Mouse (Mus musculus) midbrain, postnatal 0 days (tissue): Measurements from ENCODE around the gene Cog1. TPM values are rescaled to one million over a fixed set of nuclear protein-coding genes. Genes with fewer than 3 reads are reported as not detected.

Source experiments
- ATAC-seq: fragments of 200-750 bp; cut with Nextera tagmentation; 2 replicates; pipeline ENCODE4 v1.8.0; 2017; ENCODE audit warnings: moderate number of reproducible peaks, mild to moderate bottlenecking, moderate TSS enrichment, moderate library complexity; ENCODE audit not compliant: low FRiP score
- DNase-seq: peaks from one replicate; pipeline ENCODE4 v3.0.0-alpha.2; 2015; ENCODE audit warnings: low spot score
- H3K27ac ChIP-seq: fragments of 300-500 bp; sonication (generic); 2 replicates; pipeline ENCODE4 v1.5.1; 2014; ENCODE audit warnings: low read depth, mild to moderate bottlenecking, low read length, mixed read lengths
- H3K27me3 ChIP-seq: fragments of 300-500 bp; sonication (generic); 2 replicates; pipeline ENCODE4 v1.6.1; 2014; ENCODE audit warnings: low read length, control low read depth, mixed read lengths; ENCODE audit not compliant: insufficient read depth
- H3K36me3 ChIP-seq: fragments of 300-500 bp; sonication (generic); 2 replicates; pipeline ENCODE4 v1.6.1; 2014; ENCODE audit warnings: low read length, control low read depth, mixed read lengths; ENCODE audit not compliant: insufficient read depth
- H3K4me1 ChIP-seq: fragments of 300-500 bp; sonication (generic); 2 replicates; pipeline ENCODE4 v1.6.1; 2014; ENCODE audit warnings: mild to moderate bottlenecking, control low read depth, antibody characterized with exemption, low read length, mixed read lengths; ENCODE audit not compliant: insufficient read depth
- H3K4me2 ChIP-seq: fragments of 300-500 bp; sonication (generic); 2 replicates; pipeline ENCODE4 v1.6.1; 2014; ENCODE audit warnings: low read depth, mild to moderate bottlenecking, low read length, mixed read lengths; ENCODE audit not compliant: poor library complexity, severe bottlenecking
- H3K4me3 ChIP-seq: fragments of 300-500 bp; sonication (generic); 2 replicates; pipeline ENCODE4 v1.5.1; 2014; ENCODE audit warnings: low read depth, mild to moderate bottlenecking, low read length, moderate library complexity
- H3K9ac ChIP-seq: fragments of 300-500 bp; sonication (generic); replicated peaks from 2 replicates; pipeline ENCODE4 v1.6.1; 2014; ENCODE audit warnings: mild to moderate bottlenecking, low read length, moderate library complexity, mixed read lengths; ENCODE audit not compliant: poor library complexity, severe bottlenecking
- H3K9me3 ChIP-seq: fragments of 300-500 bp; sonication (generic); 2 replicates; pipeline ENCODE4 v1.6.1; 2016; ENCODE audit warnings: low read length, control low read depth
- CTCF ChIP-seq: IDR thresholded peaks from 2 replicates; pipeline ENCODE4 v1.5.1; 2016; ENCODE audit warnings: antibody characterized with exemption, mild to moderate bottlenecking
- whole genome bisulfite sequencing: fragments of 180-500 bp; shearing (Covaris S2); extraction: QIAGEN DNeasy Blood & Tissue Kit; methylation state at CpG from one replicate; pipeline ENCODE4 v1.1.7; 2014; 5-methylcytosine and 5-hydroxymethylcytosine counted together
- polyA plus RNA-seq: library from polyadenylated mRNA; unstranded; fragments of >200 nt; fragmentation: Nextera tagmentation; extraction: Ambion mirVana; gene quantifications from 2 replicates; pipeline ENCODE4 v1.2.1, GENCODE M21; 2015
- total RNA-seq: library from RNA; depleted of rRNA; stranded (reverse); fragments of >200 nt; gene quantifications from 2 replicates; pipeline ENCODE4 v1.2.3, GENCODE M21; 2014

Cog1 gene
- total and polyA plus RNA-seq, 2 experiments from 2014 or later, result 28.3 to 55.8 TPM

DNA sequence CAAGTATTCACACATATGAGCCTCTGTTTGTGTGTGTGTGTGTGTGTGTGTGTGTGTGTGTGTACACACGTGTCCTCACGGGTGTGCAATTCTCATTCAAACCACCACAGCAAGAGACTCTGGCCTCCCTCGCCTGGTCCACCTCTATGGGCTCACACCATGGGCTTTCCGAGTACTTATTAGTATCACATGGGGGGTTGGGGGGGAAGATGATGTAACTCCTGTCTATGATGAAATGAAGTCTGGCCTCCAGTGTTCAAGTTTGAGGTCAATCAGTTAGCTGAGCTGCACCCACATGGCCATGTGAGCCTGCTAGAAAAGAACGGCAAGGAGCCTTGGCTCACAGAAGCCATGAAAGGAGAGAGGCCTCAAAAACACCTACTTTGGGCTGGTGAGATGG, 15.6 kb upstream of the Cog1 start:
- Histone ChIP-seq H3K4me2 (no peak overlapping the region), H3K27ac (no peak overlapping the region), H3K27me3 (no peaks in the 10 kb centered on the region), H3K36me3 (no peaks in the 10 kb centered on the region), H3K4me1 (no peaks in the 10 kb centered on the region), H3K9me3 (no peaks in the 10 kb centered on the region), H3K4me3 (no peak overlapping the region), H3K9ac (no peak overlapping the region)
- TF ChIP-seq CTCF, result no peak
- DNase-seq (no peak), ATAC-seq (no peak)
- 93% methylated on average over 5 of the region's 5 CpGs for WGBS

DNA sequence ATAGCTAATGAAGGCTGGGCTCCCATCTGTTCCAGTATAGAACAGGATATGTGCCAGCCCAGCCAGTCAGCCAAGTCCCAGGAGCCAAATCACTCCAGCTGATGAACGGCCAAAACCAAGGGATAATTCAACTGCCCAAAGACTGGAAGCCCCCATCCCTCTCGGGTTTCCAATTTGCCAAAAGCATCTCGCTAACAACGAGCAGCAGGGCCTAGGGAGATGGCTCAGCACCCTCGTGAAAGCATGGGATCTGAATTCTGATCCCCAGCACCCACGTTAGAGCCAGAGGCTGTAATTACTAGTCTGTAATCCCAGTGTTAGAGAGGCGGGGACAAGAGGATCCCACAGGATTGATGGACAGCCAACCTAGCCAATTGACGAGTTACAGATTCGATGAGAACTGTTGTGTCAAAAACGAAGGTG, 14.3 kb upstream of the Cog1 start:
- Histone ChIP-seq H3K4me2 (no peak overlapping the region), H3K36me3 (no peaks in the 10 kb centered on the region), H3K4me1 (no peaks in the 10 kb centered on the region), H3K27ac (no peak overlapping the region), H3K27me3 (no peaks in the 10 kb centered on the region), H3K9me3 (no peaks in the 10 kb centered on the region), H3K9ac (no peak overlapping the region), H3K4me3 (no peak overlapping the region)
- TF ChIP-seq CTCF, result no peak
- ATAC-seq (no peak), DNase-seq (peak; percentile 71)
- 57% methylated on average over 10 of the region's 10 CpGs for WGBS

DNA sequence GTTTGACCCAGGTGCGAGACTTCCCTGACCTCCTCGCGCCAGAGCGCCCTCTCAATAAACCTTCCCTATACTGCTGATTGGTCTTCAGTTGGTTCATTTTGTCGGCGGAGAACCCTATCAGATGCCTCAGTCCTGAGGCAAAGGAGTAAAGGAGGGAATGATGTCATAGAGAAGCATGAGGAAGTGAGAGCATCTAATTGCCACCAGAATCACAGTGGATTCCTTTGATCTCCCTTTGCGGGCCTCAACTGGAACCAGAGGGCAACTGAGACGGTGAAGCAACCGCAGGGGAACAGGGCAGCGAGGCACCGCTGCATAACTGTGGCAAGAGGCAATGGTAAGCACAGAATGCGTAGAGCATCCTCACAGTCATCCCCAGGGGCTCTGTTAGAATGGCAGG, 10.3 kb upstream of the Cog1 start:
- Histone ChIP-seq H3K27ac (no peak overlapping the region), H3K4me2 (no peak overlapping the region), H3K4me3 (no peak overlapping the region), H3K9me3 (no peaks in the 10 kb centered on the region), H3K9ac (no peak overlapping the region), H3K27me3 (no peaks in the 10 kb centered on the region), H3K4me1 (no peaks in the 10 kb centered on the region), H3K36me3 (no peaks in the 10 kb centered on the region)
- DNase-seq (no peak), ATAC-seq (no peak)
- 93% methylated on average over 12 of the region's 12 CpGs for WGBS
- no peak for TF ChIP-seq CTCF

DNA sequence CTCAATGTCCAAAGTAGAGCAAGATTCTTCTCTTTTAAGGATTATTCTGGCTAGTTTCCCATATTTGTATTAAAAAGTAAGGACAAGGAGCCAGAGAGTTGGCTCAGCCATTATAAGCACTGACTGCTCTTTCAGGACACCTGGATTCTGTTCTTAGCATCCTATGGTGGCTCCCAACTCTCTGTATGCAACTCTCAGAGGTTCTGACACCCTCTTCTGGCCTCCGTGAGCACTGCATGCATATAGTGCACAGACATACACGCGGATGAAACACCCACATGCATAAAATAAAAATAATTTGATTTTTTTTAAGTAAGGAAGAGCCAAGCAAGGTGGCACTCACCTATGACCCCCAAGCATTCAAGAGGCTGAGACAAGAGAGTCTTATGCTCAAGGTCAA, 3.8 kb upstream of the Cog1 start:
- 82% methylated on average over 3 of the region's 3 CpGs for WGBS
- no peak overlapping the region for H3K4me3 ChIP-seq
- no peaks in the 10 kb centered on the region for H3K9me3 ChIP-seq
- no peak overlapping the region for H3K27ac ChIP-seq
- H3K4me2 ChIP-seq, result no peak overlapping the region
- no peak for ATAC-seq
- H3K9ac ChIP-seq, result no peak overlapping the region
- H3K27me3 ChIP-seq, result no peaks in the 10 kb centered on the region
- no peaks in the 10 kb centered on the region for H3K36me3 ChIP-seq
- DNase-seq, result no peak
- peak; percentile 12; the same call in 1 of the 2 replicates for TF ChIP-seq CTCF
- H3K4me1 ChIP-seq, result peaks cover 5% of the 10 kb centered on the region; the same call in 1 of the 2 replicates

DNA sequence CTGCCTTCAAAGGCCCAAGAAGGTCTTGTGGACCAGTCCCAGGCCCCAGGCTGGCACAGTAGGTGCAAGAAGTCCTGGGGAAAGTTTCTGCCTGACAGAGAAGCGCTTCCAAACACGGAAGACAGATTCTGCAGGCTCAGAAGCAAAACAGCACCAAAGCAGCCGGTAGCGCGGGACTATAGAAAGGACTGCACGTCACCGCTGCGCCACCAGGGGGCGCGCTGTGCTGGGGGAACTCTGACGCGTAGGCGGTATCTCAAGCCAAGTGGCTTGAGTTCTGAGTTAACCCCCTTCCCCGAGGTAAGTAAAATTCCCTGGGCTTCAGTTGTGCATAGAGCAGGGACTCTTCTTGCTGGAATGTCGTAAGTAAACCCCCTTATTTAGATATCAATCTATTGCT, 817 bp upstream of the Cog1 start:
- Histone ChIP-seq H3K4me2 (no peak overlapping the region), H3K27me3 (no peaks in the 10 kb centered on the region), H3K9me3 (no peaks in the 10 kb centered on the region), H3K4me1 (peaks cover 9% of the 10 kb centered on the region; the same call in 1 of the 2 replicates), H3K9ac (no peak overlapping the region), H3K36me3 (peaks cover 15% of the 10 kb centered on the region), H3K27ac (no peak overlapping the region), H3K4me3 (no peak overlapping the region)
- peak; percentile 88 for TF ChIP-seq CTCF
- peak; percentile 81 for DNase-seq
- ATAC-seq, result no peak
- 6% methylated on average over 15 of the region's 15 CpGs for WGBS

DNA sequence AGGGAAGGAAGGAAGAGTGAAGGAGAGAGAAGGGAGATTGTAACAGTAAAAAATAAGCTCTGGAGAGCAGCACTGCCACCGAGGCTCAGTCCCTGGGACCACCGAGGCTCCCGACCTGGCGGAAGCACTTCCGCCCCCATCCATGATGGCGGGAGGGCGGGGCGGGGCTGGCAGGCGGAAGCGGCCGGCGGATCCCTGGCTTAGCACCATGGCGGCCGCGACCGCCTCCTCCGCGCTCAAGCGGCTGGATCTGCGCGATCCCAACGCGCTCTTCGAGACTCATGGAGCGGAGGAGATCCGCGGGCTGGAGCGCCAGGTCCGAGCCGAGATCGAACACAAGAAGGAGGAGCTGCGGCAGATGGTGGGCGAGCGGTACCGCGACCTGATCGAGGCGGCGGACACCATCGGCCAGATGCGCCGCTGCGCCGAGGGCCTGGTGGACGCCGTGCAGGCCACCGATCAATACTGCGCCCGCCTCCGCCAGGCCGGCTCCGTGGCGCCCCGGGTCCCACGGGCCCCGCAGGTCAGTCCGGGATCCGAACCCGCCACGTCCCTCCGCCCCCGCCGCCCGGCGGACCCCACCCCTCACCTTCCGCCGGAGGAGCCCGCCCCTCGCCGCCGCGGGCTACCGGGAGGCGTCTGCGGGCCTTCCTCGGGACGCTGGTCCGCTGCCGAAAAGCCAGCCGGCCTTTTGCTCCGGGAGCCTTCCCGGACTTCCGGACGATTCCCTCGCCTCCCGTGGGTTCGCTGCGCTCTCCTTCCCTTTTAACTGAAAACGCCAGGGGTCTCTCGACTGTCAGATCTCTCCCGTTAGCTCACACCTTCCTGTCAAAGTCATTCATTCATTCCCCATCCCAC, 613 bp downstream of the Cog1 start, which contains the start of gene Slc39a11:
TSS of gene Slc39a11 (minus strand) at position 727 of the 858 bp plus-strand sequence.
- Histone ChIP-seq H3K9ac (peak within 1 kb of the TSS; percentile 93), H3K27ac (peak within 1 kb of the TSS; percentile 89), H3K4me3 (peak within 1 kb of the TSS; percentile 96), H3K27me3 (no peaks in the 10 kb centered on the region), H3K4me1 (peaks cover 9% of the 10 kb centered on the region; the same call in 1 of the 2 replicates), H3K9me3 (no peaks in the 10 kb centered on the region), H3K4me2 (peak within 1 kb of the TSS; percentile 66), H3K36me3 (peaks cover 29% of the 10 kb centered on the region)
- WGBS, result under 1% methylated on average over 81 of the region's 91 CpGs
- DNase-seq, result peak; percentile 81
- ATAC-seq, result peak; percentile 85
- peak; percentile 55 for TF ChIP-seq CTCF
